Comparison of ENCODE assay signal across 34 mouse cellular contexts in the genomic region with DNA sequence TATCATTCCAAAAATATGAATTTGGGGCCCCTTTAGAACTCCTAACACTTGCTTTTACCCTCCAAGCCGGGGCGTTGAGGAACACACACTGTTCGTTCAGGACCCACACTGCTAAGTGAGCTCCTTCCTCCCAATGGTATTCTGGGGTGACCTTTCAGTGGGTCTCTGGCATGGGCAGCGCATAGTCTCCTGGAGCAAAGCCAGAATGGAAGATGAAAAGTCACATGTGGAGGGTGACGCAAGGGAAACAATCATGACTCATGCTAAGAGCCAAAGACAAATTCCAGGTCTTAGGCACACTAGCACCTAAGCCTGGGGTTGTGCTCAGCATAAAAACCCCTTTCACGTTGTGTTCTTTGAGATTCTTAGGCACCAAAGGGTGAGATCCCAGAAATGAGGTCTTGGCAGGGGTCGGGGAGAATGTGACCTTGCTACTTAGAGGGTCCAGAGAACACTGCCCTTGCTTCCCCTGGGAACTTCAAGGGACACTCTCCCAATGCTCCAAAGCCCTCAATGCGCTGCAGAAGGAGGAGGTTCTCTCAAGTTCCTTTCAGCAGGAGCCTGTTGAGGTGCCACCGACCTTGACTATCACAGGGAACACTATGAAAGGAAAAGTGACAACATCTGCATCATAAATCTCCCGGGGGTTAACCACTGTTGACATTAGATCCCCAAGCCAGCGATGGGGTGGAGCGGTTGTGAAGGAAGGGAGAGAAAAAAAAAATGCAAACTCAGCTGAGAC. TPM values are rescaled to one million over a fixed set of nuclear protein-coding genes. Genes with fewer than 3 reads are reported as not detected.
DNase-seq lines count a peak whose midpoint lies in the region; ATAC-seq and TF ChIP-seq lines count a peak whose summit lies in the region.
"Had no signal": no experiment of that assay in that cellular context is flagged by ENCODE, and none has a peak within 500 bp of the region (broad histone marks: within the 10 kb centered on the region; RNA-seq: fewer than 3 reads in every experiment).

No protein-coding gene starts in this region.

- WGBS in heart, postnatal 0 days = 52% methylated on average over 12 of the region's 12 CpGs
- WGBS in heart, embryonic 12.5 days = 61% methylated on average over 12 of the region's 12 CpGs

- TF ChIP-seq CTCF in heart, postnatal 0 days (IDR thresholded peaks at IDR 0.05; ENCODE audit: low read depth) = no peak
- no peak for TF ChIP-seq CTCF in C2C12 (IDR thresholded peaks at IDR 0.05; ENCODE audit: control insufficient read depth, insufficient read depth, insufficient read length)

- peaks cover 7% of the 10 kb centered on the region; the same call in 1 of the 2 replicates for H3K4me1 ChIP-seq in heart, postnatal 0 days (ENCODE audit: control insufficient read depth, insufficient read depth)
- peaks cover 6% of the 10 kb centered on the region; the same call in 1 of the 2 replicates for H3K4me1 ChIP-seq in heart, embryonic 12.5 days (replicated peaks)
- H3K4me1 ChIP-seq: embryonic facial prominence, embryonic 10.5 days; embryonic facial prominence, embryonic 15.5 days; forebrain, embryonic 12.5 days; stomach, embryonic 15.5 days had no signal

- no peaks in the 10 kb centered on the region for H3K9me3 ChIP-seq in heart, postnatal 0 days (replicated peaks; ENCODE audit: control insufficient read depth, low read length)
- no peaks in the 10 kb centered on the region for H3K9me3 ChIP-seq in heart, embryonic 12.5 days (replicated peaks)
- H3K9me3 ChIP-seq: embryonic facial prominence, embryonic 10.5 days; embryonic facial prominence, embryonic 15.5 days; forebrain, embryonic 12.5 days; stomach, embryonic 15.5 days had no signal

- peak overlapping the region; percentile 30; the same call in 1 of the 2 replicates for H3K27ac ChIP-seq in heart, postnatal 0 days (ENCODE audit: low read depth)
- H3K27ac ChIP-seq in heart, embryonic 12.5 days (ENCODE audit: poor library complexity, severe bottlenecking) = no peak overlapping the region
- H3K27ac ChIP-seq: embryonic facial prominence, embryonic 10.5 days; embryonic facial prominence, embryonic 15.5 days; forebrain, embryonic 12.5 days; hindbrain, embryonic 14.5 days; liver, embryonic 14.5 days; macrophage; stomach, embryonic 15.5 days had no signal

- H3K4me2 ChIP-seq in heart, postnatal 0 days (ENCODE audit: low read depth, low read length) = no peak overlapping the region
- no peak overlapping the region for H3K4me2 ChIP-seq in heart, embryonic 12.5 days
- no peak overlapping the region for H3K4me2 ChIP-seq in myocyte (ENCODE audit: low read depth)
- H3K4me2 ChIP-seq: embryonic facial prominence, embryonic 15.5 days; forebrain, embryonic 12.5 days; hindbrain, embryonic 14.5 days; stomach, embryonic 15.5 days had no signal

- H3K27me3 ChIP-seq in heart, postnatal 0 days (ENCODE audit: control insufficient read depth, insufficient read depth, low read length) = no peaks in the 10 kb centered on the region
- H3K27me3 ChIP-seq in heart, embryonic 12.5 days (replicated peaks) = no peaks in the 10 kb centered on the region
- H3K27me3 ChIP-seq in C2C12 (ENCODE audit: control insufficient read depth, insufficient read depth, insufficient read length) (no peaks in the 10 kb centered on the region), myocyte (ENCODE audit: control insufficient read depth, insufficient read depth, insufficient read length) (no peaks in the 10 kb centered on the region)
- H3K27me3 ChIP-seq: embryonic facial prominence, embryonic 15.5 days; stomach, embryonic 15.5 days had no signal

- H3K79me3 ChIP-seq in C2C12 (ENCODE audit: low read depth) = no peaks in the 10 kb centered on the region

- no peak for TF ChIP-seq EP300 in heart, postnatal 0 days (IDR thresholded peaks at IDR 0.05; ENCODE audit: low read depth)

- ATAC-seq in heart, postnatal 0 days (ENCODE audit: insufficient read depth, low read depth) = peak; percentile 79
- no peak for ATAC-seq in heart, embryonic 12.5 days (ENCODE audit: insufficient number of reproducible peaks, low FRiP score)
- ATAC-seq: forebrain, postnatal 0 days; intestine, postnatal 0 days had no signal

- no peaks in the 10 kb centered on the region for H3K79me2 ChIP-seq in C2C12 (ENCODE audit: control insufficient read depth, insufficient read depth)
- no peaks in the 10 kb centered on the region for H3K79me2 ChIP-seq in myocyte (ENCODE audit: control insufficient read depth, insufficient read depth)

- H3ac ChIP-seq in C2C12 (ENCODE audit: control insufficient read depth, insufficient read length, low read depth) (no peak overlapping the region), myocyte (ENCODE audit: control insufficient read depth, insufficient read length) (no peak overlapping the region)

- peak; percentile 64 for DNase-seq in heart, adult 11 months
- no peak for DNase-seq in heart, postnatal 14 days
- peak; percentile 74 for DNase-seq in heart, postnatal 0 days (ENCODE audit: low spot score)
- DNase-seq in layer of hippocampus, adult 9-11 months = no peak
- DNase-seq: cerebellum, adult 8-10 months; cerebellum, postnatal 25 days; forebrain, postnatal 0 days; gastrocnemius, postnatal 14 days; kidney, postnatal 14 days; liver; lung, adult 2 months; lung, postnatal 10 days; midbrain, embryonic 14.5 days; right cerebral cortex, postnatal 25 days; thymus, postnatal 25 days had no signal

- no peak overlapping the region for H3K4me3 ChIP-seq in heart, postnatal 0 days (ENCODE audit: low read depth, low read length)
- H3K4me3 ChIP-seq in heart, embryonic 12.5 days = no peak overlapping the region
- H3K4me3 ChIP-seq in C2C12 (ENCODE audit: insufficient read depth, poor library complexity, severe bottlenecking) (no peak overlapping the region), myocyte (no peak overlapping the region)
- H3K4me3 ChIP-seq: embryonic facial prominence, embryonic 10.5 days; embryonic facial prominence, embryonic 15.5 days; forebrain, embryonic 12.5 days; stomach, embryonic 15.5 days had no signal

- intact Hi-C loops in heart, postnatal 14 days (cut with DNase I) = no loop called here

- TF ChIP-seq POLR2A in myocyte (IDR thresholded peaks at IDR 0.05; ENCODE audit: insufficient read length, low read depth) = no peak

- H3K36me3 ChIP-seq in heart, postnatal 0 days (replicated peaks; ENCODE audit: control insufficient read depth, insufficient read depth, low read length) = no peaks in the 10 kb centered on the region
- H3K36me3 ChIP-seq in heart, embryonic 12.5 days = no peaks in the 10 kb centered on the region
- no peaks in the 10 kb centered on the region for H3K36me3 ChIP-seq in C2C12 (ENCODE audit: control insufficient read depth, insufficient read depth)
- no peaks in the 10 kb centered on the region for H3K36me3 ChIP-seq in myocyte (ENCODE audit: control insufficient read depth, insufficient read depth)
- H3K36me3 ChIP-seq: embryonic facial prominence, embryonic 10.5 days; embryonic facial prominence, embryonic 15.5 days; forebrain, embryonic 12.5 days; stomach, embryonic 15.5 days had no signal

- H3K9ac ChIP-seq in heart, postnatal 0 days (replicated peaks; ENCODE audit: low read depth, low read length) = no peak overlapping the region
- H3K9ac ChIP-seq in heart, embryonic 12.5 days = no peak overlapping the region
- H3K9ac ChIP-seq: embryonic facial prominence, embryonic 15.5 days; forebrain, embryonic 12.5 days; forebrain, postnatal 0 days; hindbrain, embryonic 14.5 days; liver, embryonic 14.5 days; stomach, embryonic 15.5 days had no signal

TF ChIP-seq in C2C12, 6 proteins besides CTCF, POLR2A, EP300 and RAD21:
- TF ChIP-seq MAX (IDR thresholded peaks at IDR 0.05) = no peak
- peak; percentile 6 for TF ChIP-seq USF1 (IDR thresholded peaks at IDR 0.05; ENCODE audit: low read depth)
- no peak for TF ChIP-seq MYOD1 (IDR thresholded peaks at IDR 0.05; ENCODE audit: control insufficient read depth, insufficient read length, low read depth)
- TF ChIP-seq CEBPB (IDR thresholded peaks at IDR 0.05; ENCODE audit: low read depth) = no peak
- TF ChIP-seq MYOG (IDR thresholded peaks at IDR 0.05; ENCODE audit: control insufficient read depth, extremely low read depth, insufficient read length) = no peak
- no peak for TF ChIP-seq FOSL1 (IDR thresholded peaks at IDR 0.05; ENCODE audit: insufficient read depth, low read length, poor library complexity, severe bottlenecking)

TF ChIP-seq in myocyte, 11 proteins besides CTCF, POLR2A, EP300 and RAD21:
- TF ChIP-seq E2F4 (IDR thresholded peaks at IDR 0.05; ENCODE audit: insufficient read depth) (no peak), MAX (IDR thresholded peaks at IDR 0.05; ENCODE audit: low read depth) (no peak), CEBPB (IDR thresholded peaks at IDR 0.05; ENCODE audit: insufficient read depth, poor library complexity, severe bottlenecking) (0 out of 2 replicates have a peak, but pooled peaks have one; percentile 10), TCF3 (IDR thresholded peaks at IDR 0.05; ENCODE audit: insufficient read length, low read depth) (no peak), MYOD1 (IDR thresholded peaks at IDR 0.05; ENCODE audit: control insufficient read depth in 1 of 3, insufficient read length in 2 of 3, low read depth in 2 of 3) (no peak), TCF12 (IDR thresholded peaks at IDR 0.05; ENCODE audit: insufficient read depth, poor library complexity, severe bottlenecking) (no peak), SRF (IDR thresholded peaks at IDR 0.05; ENCODE audit: control insufficient read depth, insufficient read length, low read depth) (no peak)

RNA-seq across cellular contexts. Expression of a gene that starts 43.3 kb away (rescaled TPM):
- total RNA-seq in heart, postnatal 14 days (2021) = 1 to 10 TPM in 1 of 2 experiments, under 1 TPM in 1; 0.90 to 1.1 TPM
- total RNA-seq in heart, postnatal 0 days (2014; rRNA removed; ENCODE audit: low replicate concordance) = 0.46 and 0.65 TPM in 2 replicates
- not detected in 2 replicates for polyA plus RNA-seq in heart, postnatal 0 days (2015; fragmentation: Nextera tagmentation; extraction: Ambion mirVana)
- not detected in 2 replicates for polyA plus RNA-seq in heart, embryonic 12.5 days (2016; fragmentation: Nextera tagmentation; extraction: Ambion mirVana)
- polyA plus RNA-seq in C2C12 (2012; fragmentation: generic; extraction: Trizol) = not detected
- not detected for polyA plus RNA-seq in myocyte (2012; fragmentation: generic; extraction: Trizol)
- total RNA-seq: granulocyte monocyte progenitor cell, adult 5-6 weeks; layer of hippocampus, postnatal 10 days; left cerebral cortex, adult 18-20 months; left cerebral cortex, postnatal 14 days; megakaryocyte-erythroid progenitor cell, adult 5-6 weeks; MEL; neutrophil, adult 5-6 weeks had no signal
- polyA plus RNA-seq: kidney, embryonic 14.5 days; macrophage had no signal

Comparison
In these comparisons a context has a peak if more than half of its experiments do, and no peak if none do; other contexts are left out.
1. DNase-seq: peak in heart, adult 11 months (single experiment) and heart, postnatal 0 days (single experiment); none in heart, postnatal 14 days (0 of 2) and layer of hippocampus, adult 9-11 months (single experiment).